Mouse (Mus musculus) testis, adult 2 months (tissue): Measurements from ENCODE around the gene Cdip1.

Source experiments
- CTCF ChIP-seq: fragments of 200-500 bp; IDR thresholded peaks from 2 replicates; pipeline ENCODE4 v1.5.1; 2012; ENCODE audit warnings: low read depth, mild to moderate bottlenecking, inconsistent platforms, low read length, moderate library complexity; ENCODE audit not compliant: control insufficient read depth, insufficient read depth, insufficient replicate concordance
- POLR2A ChIP-seq: fragments of 200-500 bp; IDR thresholded peaks from 2 replicates; pipeline ENCODE4 v1.6.1; 2012; ENCODE audit warnings: low read depth, mild to moderate bottlenecking, inconsistent platforms, low read length, moderate library complexity; ENCODE audit not compliant: control insufficient read depth

DNA sequence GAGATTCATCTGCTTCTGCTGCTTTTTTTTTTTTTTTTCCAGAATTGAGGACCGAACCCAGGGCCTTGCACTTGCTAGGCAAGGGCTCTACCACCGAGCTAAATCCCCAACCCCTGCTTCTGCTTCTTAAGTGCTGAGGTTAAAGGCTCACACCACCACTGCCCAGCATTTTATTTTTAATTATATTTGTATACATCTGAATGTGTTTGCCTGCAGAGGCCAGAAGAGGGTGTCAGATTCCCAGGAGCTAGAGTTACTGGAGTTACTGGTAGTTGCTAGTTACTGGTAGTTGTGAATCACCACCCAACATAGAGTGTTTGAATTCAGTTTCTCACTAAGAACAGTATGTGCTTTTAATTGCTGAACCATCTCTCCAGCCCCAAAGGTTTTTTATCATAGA lies 50.1 kb downstream of the Cdip1 start:
- no peak for TF ChIP-seq CTCF
- TF ChIP-seq POLR2A, result no peak
